Mouse (Mus musculus) stomach, embryonic 16.5 days (tissue): ENCODE measurements around the gene Bptf. TPM values are rescaled to one million over a fixed set of nuclear protein-coding genes. Genes with fewer than 3 reads are reported as not detected.
"Not testable (repeated sequence)": the region's sequence is repeated elsewhere in the genome, so short reads cannot be mapped to it uniquely, and the experiment has no call there.

Source experiments
- ATAC-seq: fragments of 200-750 bp; cut with Nextera tagmentation; 2 replicates; pipeline ENCODE4 v1.8.0; 2017; ENCODE audit warnings: moderate number of reproducible peaks, moderate TSS enrichment; ENCODE audit not compliant: insufficient read depth, low FRiP score
- H3K27ac ChIP-seq: fragments of 300-500 bp; sonication (generic); 2 replicates; pipeline ENCODE4 v1.5.1; 2014; ENCODE audit warnings: low read length
- H3K27me3 ChIP-seq: fragments of 300-500 bp; sonication (generic); 2 replicates; pipeline ENCODE4 v1.6.1; 2014; ENCODE audit warnings: low read length, control low read depth, mixed read lengths; ENCODE audit not compliant: control insufficient read depth, insufficient read depth
- H3K36me3 ChIP-seq: fragments of 300-500 bp; sonication (generic); 2 replicates; pipeline ENCODE4 v1.6.1; 2014; ENCODE audit warnings: low read length; ENCODE audit not compliant: control insufficient read depth, insufficient read depth
- H3K4me1 ChIP-seq: fragments of 300-500 bp; sonication (generic); 2 replicates; pipeline ENCODE4 v1.6.1; 2014; ENCODE audit warnings: low read length, control low read depth, mixed read lengths; ENCODE audit not compliant: control insufficient read depth, insufficient read depth
- H3K4me2 ChIP-seq: fragments of 300-500 bp; sonication (generic); 2 replicates; pipeline ENCODE4 v1.6.1; 2014; ENCODE audit warnings: low read depth, low read length, mixed read lengths
- H3K4me3 ChIP-seq: fragments of 300-500 bp; sonication (generic); replicated peaks from 2 replicates; pipeline ENCODE4 v1.5.1; 2014; ENCODE audit warnings: mild to moderate bottlenecking, low read length
- H3K9ac ChIP-seq: fragments of 300-500 bp; sonication (generic); 2 replicates; pipeline ENCODE4 v1.6.1; 2014; ENCODE audit warnings: low read length
- H3K9me3 ChIP-seq: fragments of 300-500 bp; sonication (generic); replicated peaks from 2 replicates; pipeline ENCODE4 v1.6.1; 2016; ENCODE audit warnings: low read length, control low read depth; ENCODE audit not compliant: control insufficient read depth
- WGBS: fragments of 180-500 bp; shearing (Covaris S2); extraction: QIAGEN DNeasy Blood & Tissue Kit; methylation state at CpG from one replicate; pipeline ENCODE4 v1.1.7; 2014; 5-methylcytosine and 5-hydroxymethylcytosine counted together
- polyA plus RNA-seq: library from polyadenylated mRNA; unstranded; fragments of >200 nt; fragmentation: Nextera tagmentation; extraction: Ambion mirVana; gene quantifications from 2 replicates; pipeline ENCODE4 v1.2.1, GENCODE M21; 2015

The Bptf gene
- polyA plus RNA-seq, 1 experiment from 2014 or later = 27.4 TPM

DNA sequence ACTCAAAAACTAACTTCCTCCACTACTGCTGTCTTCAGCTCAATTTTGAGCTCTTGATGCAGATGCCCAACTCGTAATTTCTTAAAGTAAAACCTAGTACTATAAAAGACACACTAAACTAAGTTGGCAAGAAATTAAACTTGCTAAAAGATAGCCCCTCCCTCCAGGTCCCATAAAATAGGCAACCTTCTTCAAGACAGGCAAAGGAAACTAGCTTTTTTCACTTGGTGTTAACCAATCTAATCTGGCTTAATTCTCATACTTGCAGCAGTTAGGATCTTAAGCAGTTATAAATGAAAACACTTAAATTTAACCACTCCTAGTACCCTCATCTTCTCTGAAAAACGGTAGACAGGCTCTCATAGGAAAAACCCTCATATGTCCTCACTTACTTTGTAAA, 2.3 kb downstream of the Bptf start:
- Histone ChIP-seq H3K4me2 (peak overlapping the region; percentile 85), H3K36me3 (no peaks in the 10 kb centered on the region), H3K4me3 (peak overlapping the region; percentile 88), H3K27ac (no peak overlapping the region), H3K9me3 (no peaks in the 10 kb centered on the region), H3K4me1 (peaks cover 17% of the 10 kb centered on the region), H3K27me3 (no peaks in the 10 kb centered on the region), H3K9ac (peak overlapping the region; percentile 26; the same call in 1 of the 2 replicates)
- ATAC-seq = no peak
- 13% methylated on average over 2 of the region's 2 CpGs for WGBS

DNA sequence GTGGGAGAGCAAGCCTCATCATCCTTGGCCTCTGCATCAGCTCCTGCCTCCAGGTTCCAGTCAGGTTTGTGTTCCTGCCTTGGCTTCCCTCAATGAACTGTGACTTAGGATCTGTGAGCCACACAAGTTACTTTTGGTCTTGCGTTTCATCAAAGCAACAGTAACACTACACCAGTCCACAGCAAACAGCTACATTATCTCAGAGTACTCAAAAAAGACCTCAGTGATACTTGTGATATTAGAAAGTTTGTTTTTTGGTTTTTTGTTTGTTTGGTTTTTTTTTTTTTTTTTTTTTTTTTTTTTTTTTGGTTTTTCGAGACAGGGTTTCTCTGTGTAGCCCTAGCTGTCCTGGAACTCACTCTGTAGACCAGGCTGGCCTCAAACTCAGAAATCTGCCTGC, 5.2 kb downstream of the Bptf start:
- H3K4me3 ChIP-seq, ATAC-seq: not testable (repeated sequence)

DNA sequence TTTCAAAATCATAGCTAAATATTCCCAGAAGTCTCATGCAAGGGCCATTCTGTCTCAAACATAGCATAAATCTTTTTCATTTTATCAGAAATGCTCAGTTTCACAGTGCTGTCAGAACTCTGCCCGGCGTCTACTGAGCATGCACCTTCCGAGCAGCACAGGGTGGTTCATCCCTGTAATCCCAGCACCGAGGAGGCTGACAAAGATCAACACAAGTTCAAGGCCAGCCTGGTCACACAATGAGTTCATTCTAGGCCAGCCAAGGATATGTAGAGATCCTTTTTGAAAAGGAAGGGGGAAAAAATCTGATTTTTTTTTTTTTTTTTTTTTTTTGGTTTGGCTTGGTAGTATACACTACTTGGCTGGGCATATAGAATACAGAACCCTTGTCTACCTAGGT, 6.9 kb downstream of the Bptf start:
- Histone ChIP-seq H3K4me1 (peaks cover 14% of the 10 kb centered on the region), H3K9ac (no peak overlapping the region), H3K27ac (no peak overlapping the region), H3K4me2 (peak overlapping the region; percentile 3; the same call in 1 of the 2 replicates), H3K4me3 (no peak overlapping the region), H3K36me3 (no peaks in the 10 kb centered on the region), H3K27me3 (no peaks in the 10 kb centered on the region), H3K9me3 (no peaks in the 10 kb centered on the region)
- no peak for ATAC-seq
- 72% methylated on average over 4 of the region's 4 CpGs for WGBS

More for the DNA sequence above, 5.2 kb downstream of the Bptf start:
- H3K27ac ChIP-seq, H3K9ac ChIP-seq, H3K36me3 ChIP-seq, H3K9me3 ChIP-seq, H3K27me3 ChIP-seq, H3K4me2 ChIP-seq: not testable (repeated sequence)
- WGBS = 82% methylated on average over 1 of the region's 2 CpGs
- peaks cover 14% of the 10 kb centered on the region for H3K4me1 ChIP-seq

DNA sequence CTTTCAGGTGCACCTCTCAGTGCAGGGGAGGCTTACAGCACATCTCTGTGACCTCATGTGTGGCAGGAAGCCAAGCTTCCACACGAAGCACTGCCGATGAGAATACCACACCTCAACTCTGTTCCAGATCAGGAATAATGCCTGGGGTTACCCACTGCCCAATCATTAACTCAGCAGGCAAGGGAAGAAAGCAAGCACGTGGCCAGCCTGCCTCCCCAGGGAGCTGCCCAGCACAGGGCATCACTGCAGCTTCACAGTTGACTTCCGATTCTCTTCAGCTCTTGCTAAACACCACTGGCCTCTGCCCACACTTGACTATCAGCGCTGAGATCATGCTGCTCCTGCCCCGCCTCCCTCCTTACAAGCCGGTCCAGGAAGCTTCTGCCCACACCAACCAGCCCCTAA, 7.6 kb downstream of the Bptf start:
- WGBS = 22% methylated on average over 7 of the region's 7 CpGs
- ATAC-seq = peak; percentile 83
- H3K36me3 ChIP-seq = no peaks in the 10 kb centered on the region
- H3K27ac ChIP-seq = no peak overlapping the region
- H3K4me1 ChIP-seq = peaks cover 10% of the 10 kb centered on the region
- H3K4me2 ChIP-seq = peak overlapping the region; percentile 3; the same call in 1 of the 2 replicates
- H3K27me3 ChIP-seq = no peaks in the 10 kb centered on the region
- no peak overlapping the region for H3K4me3 ChIP-seq
- H3K9ac ChIP-seq = no peak overlapping the region
- H3K9me3 ChIP-seq = no peaks in the 10 kb centered on the region

DNA sequence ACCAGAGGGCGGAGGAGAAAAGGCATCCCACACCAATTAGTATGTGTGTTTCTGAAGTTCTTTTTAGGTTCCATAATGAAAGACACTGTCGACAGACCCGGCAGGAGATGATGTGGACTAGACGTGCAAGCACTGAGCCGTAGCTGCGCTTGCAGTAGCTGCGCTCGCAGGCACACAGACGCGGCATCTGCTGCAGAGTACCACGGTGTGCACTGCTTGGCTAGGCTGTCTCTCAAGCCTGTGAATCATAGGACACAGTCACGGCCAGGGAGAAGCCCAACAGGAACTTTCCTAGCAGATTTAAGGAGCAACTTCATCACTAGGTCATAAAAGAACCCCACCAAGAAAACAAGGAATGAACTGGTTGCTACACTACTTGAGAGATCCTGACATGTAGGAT, 14.1 kb downstream of the Bptf start:
- Histone ChIP-seq H3K9me3 (no peaks in the 10 kb centered on the region), H3K4me3 (no peak overlapping the region), H3K4me2 (no peak overlapping the region), H3K27ac (no peak overlapping the region), H3K4me1 (peaks cover 15% of the 10 kb centered on the region), H3K27me3 (no peaks in the 10 kb centered on the region), H3K36me3 (no peaks in the 10 kb centered on the region), H3K9ac (no peak overlapping the region)
- 85% methylated on average over 12 of the region's 12 CpGs for WGBS
- ATAC-seq = no peak

DNA sequence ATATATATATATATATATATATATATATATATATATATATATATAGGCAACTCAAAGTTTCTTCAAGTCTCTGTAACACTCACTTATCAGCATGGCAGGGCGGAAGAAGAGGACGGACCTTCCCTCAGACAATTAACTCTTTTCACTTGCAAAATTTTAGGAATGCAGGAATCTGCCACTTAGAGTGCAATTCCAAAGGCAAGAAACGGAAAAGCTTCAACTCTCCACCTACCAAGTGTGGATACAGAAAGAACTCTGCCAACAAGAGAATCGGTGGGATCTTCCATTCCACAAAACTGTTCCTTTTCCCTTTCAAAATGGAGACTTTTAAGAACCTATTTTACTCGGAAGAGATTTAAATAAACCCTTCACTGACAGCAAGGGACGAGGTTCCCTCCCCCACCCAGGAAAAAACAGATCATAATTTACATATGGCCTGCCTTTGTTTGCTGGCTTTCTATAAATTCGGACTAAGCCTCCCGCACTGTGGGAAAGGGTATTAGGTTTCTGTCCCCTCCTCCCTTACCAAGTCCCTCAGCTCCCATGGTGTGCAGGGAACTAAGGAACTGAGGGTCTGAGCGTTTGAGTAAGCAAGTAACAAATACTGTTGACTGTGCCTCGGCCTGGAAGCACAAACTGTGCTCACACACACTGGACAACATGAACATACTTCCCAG, 17.9 kb downstream of the Bptf start:
- ATAC-seq = no peak
- WGBS = 29% methylated on average over 10 of the region's 10 CpGs
- Histone ChIP-seq H3K9ac (0 out of 2 replicates have a peak overlapping the region, but pooled peaks have one; percentile 31), H3K27me3 (no peaks in the 10 kb centered on the region), H3K4me1 (peaks cover 15% of the 10 kb centered on the region), H3K9me3 (no peaks in the 10 kb centered on the region), H3K4me2 (peak overlapping the region; percentile 26), H3K27ac (peak overlapping the region; percentile 44), H3K36me3 (peaks cover 15% of the 10 kb centered on the region; the same call in 1 of the 2 replicates), H3K4me3 (0 out of 2 replicates have a peak overlapping the region, but pooled peaks have one; percentile 9)

DNA sequence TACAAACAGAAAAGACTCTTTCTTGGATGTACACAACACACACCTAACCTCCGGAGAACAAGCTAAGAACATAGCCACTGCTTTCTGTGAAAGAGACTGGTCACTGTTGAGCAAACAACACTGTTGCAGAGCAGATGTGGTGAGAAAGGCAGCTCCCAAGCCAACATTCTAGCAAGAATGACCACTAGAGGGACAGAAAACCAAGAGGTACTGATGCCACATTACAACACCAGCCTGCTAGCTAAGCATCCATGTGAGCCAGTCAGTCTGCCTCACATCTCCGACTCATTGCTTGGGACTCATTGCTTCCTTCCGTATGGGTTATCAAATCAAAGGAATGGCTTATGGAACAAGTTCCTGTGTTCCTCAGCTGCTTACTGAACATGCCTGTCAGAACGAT, 18.8 kb downstream of the Bptf start:
- 62% methylated on average over 4 of the region's 4 CpGs for WGBS

DNA sequence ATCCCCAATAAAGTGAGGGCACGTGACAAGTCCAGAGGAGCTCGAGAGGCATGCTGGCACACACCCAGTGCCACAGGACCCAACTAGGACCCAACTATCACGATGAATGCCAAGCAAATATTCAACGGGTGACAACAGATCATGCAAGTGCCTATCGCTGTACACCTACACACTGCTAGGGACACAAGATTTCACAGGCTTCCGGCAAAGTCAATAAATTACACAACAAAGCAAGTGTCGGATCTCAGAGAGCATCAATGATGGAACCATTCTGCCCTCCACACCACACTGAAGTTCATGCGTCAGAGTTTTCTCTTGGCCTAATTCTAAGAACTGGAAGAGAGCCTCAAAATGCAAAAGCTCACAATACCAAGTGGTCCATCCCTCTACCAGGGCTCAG, 22.3 kb downstream of the Bptf start:
- H3K27ac ChIP-seq = no peak overlapping the region
- no peak overlapping the region for H3K4me2 ChIP-seq
- no peak for ATAC-seq
- 88% methylated on average over 8 of the region's 8 CpGs for WGBS
- peaks cover 12% of the 10 kb centered on the region for H3K4me1 ChIP-seq
- H3K9me3 ChIP-seq = no peaks in the 10 kb centered on the region
- peaks cover 15% of the 10 kb centered on the region; the same call in 1 of the 2 replicates for H3K36me3 ChIP-seq
- H3K27me3 ChIP-seq = no peaks in the 10 kb centered on the region
- no peak overlapping the region for H3K9ac ChIP-seq
- H3K4me3 ChIP-seq = no peak overlapping the region

More for the DNA sequence above, 18.8 kb downstream of the Bptf start:
- Histone ChIP-seq H3K4me2 (no peak overlapping the region), H3K36me3 (peaks cover 15% of the 10 kb centered on the region; the same call in 1 of the 2 replicates), H3K9ac (no peak overlapping the region), H3K4me1 (peaks cover 15% of the 10 kb centered on the region), H3K9me3 (no peaks in the 10 kb centered on the region), H3K4me3 (no peak overlapping the region), H3K27me3 (no peaks in the 10 kb centered on the region), H3K27ac (no peak overlapping the region)
- ATAC-seq = peak; percentile 58; the same call in 1 of the 2 replicates

DNA sequence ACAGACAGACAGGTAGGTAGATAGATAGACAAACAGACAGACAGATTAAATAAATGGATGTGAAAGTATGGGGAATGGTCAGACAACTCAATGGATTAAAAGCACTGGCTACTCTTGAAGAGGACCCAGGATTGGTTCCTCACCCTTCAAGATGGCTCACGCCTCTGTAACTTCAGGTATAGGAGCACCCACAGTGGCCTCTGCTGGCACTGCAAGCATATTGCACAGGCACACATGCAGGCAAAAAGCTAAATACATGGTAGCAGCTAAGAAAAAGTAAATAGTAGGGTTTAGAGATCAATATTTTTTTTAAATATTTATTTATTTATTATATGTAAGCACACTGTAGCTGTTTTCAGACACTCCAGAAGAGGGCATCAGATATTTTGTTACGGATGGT, 23.0 kb downstream of the Bptf start:
- 88% methylated on average over 2 of the region's 2 CpGs for WGBS
- no peak overlapping the region for H3K27ac ChIP-seq

More for the DNA sequence above, 23.0 kb downstream of the Bptf start:
- Histone ChIP-seq H3K4me1 (peaks cover 9% of the 10 kb centered on the region), H3K9ac (no peak overlapping the region), H3K4me2 (no peak overlapping the region), H3K36me3 (peaks cover 15% of the 10 kb centered on the region; the same call in 1 of the 2 replicates), H3K4me3 (no peak overlapping the region), H3K27me3 (no peaks in the 10 kb centered on the region), H3K9me3 (no peaks in the 10 kb centered on the region)
- ATAC-seq = no peak
